Mouse (Mus musculus): ENCODE measurements around the gene Eprs. TPM values are rescaled to one million over a fixed set of nuclear protein-coding genes. Genes with fewer than 3 reads are reported as not detected.
"Not testable (repeated sequence)": the region's sequence is repeated elsewhere in the genome, so short reads cannot be mapped to it uniquely, and the experiment has no call there.

The Eprs gene
- 35.6 and 40.4 TPM in 2 replicates for polyA plus RNA-seq (2012; ENCODE audit: insufficient read depth, insufficient read length, missing spikeins)

DNA sequence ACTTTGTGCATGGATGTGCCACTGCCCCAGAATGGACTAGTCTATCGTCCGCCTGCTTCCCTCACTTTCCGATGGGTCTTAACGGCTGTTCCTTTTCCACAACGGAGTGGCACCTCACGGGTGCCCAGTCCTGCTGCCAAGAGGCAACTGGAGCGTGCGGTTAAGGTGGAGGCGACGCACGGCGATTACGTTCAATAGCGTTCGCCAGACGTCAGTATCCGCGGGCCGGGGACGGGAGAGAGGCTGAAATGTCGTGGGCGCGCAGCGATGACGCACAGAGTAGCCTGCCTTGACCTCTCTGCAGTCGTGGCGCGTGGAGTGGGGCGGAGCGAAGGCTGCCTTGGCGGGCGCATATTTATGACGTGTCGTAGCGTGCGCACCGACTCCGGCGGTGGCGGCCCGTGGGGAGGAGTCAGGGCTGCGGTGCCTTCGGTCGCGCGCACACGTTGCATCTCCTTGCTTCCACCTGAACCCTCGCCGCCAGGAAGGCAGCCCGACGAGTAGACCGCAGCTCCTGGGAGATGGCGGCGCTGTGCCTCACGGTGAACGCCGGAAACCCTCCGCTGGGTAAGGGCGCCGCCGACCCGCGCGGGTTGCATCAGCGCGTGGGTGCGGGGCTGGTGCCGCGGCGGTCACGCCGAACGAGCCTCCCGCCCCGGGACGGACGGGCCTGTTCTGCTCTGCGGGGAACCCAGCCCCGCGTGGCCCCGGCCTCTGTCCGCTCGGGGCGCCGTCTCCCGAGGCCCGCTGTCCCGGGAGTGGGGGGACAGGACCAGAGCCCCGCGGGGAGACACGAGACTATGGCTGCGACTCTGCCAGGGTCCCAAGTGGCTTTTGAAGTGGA lies at the start of gene Eprs:
Gene Eprs (plus strand): TSS at position 368 of the 844 bp plus-strand sequence.
- H3K4me1 ChIP-seq (ENCODE audit: control insufficient read depth, insufficient read depth, insufficient read length, low read length): no peaks in the 10 kb centered on the region

DNA sequence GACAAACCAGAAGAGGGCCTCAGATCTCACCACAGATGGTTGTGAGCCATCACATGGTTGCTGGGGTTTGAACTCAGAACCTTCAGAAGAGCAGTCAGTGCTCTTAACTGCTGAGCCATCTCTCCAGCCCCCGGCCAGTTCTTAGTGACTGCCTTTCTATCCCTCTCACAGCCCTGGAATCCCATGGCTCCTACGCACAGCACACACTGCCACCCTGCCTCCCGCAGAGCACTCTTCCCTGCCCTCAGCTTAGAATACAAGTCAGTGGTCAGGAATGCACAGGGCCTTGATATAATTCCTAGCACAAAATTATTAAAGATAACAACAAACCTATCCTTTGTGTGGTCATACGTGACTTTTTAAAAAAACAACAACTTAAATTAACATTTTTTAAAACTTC lies 48.3 kb upstream of the Eprs start:
- Histone ChIP-seq H3K27ac (replicated peaks; ENCODE audit: low read depth, low read length) (no peak overlapping the region), H3K4me3 (ENCODE audit: insufficient read depth, low read depth, low read length) (no peak overlapping the region)

More for the DNA sequence above, at the start of gene Eprs:
- peak within 1 kb of the TSS; percentile 88 for H3K4me3 ChIP-seq (ENCODE audit: insufficient read depth, low read depth, low read length)
- H3K27ac ChIP-seq (replicated peaks; ENCODE audit: low read depth, low read length): peak within 1 kb of the TSS; percentile 89

GRCm38 (mm10) chr1:185315846-185316568 lies 46.8 kb upstream of the Eprs start:
- no peaks in the 10 kb centered on the region for H3K4me1 ChIP-seq (ENCODE audit: control insufficient read depth, insufficient read depth, insufficient read length, low read length)
- no peak overlapping the region for H3K4me3 ChIP-seq (ENCODE audit: insufficient read depth, low read depth, low read length)
- H3K27ac ChIP-seq (replicated peaks; ENCODE audit: low read depth, low read length): no peak overlapping the region

More for the DNA sequence above, 48.3 kb upstream of the Eprs start:
- H3K4me1 ChIP-seq (ENCODE audit: control insufficient read depth, insufficient read depth, insufficient read length, low read length): no peaks in the 10 kb centered on the region

GRCm38 (mm10) chr1:185327754-185328345 lies 35.0 kb upstream of the Eprs start:
- H3K4me3 ChIP-seq (ENCODE audit: insufficient read depth, low read depth, low read length); H3K27ac ChIP-seq (replicated peaks; ENCODE audit: low read depth, low read length); H3K4me1 ChIP-seq (ENCODE audit: control insufficient read depth, insufficient read depth, insufficient read length, low read length): not testable (repeated sequence)

- Histone ChIP-seq H3K27ac (replicated peaks; ENCODE audit: low read depth, low read length) (peak within 1 kb of the TSS; percentile 87), H3K4me3 (ENCODE audit: insufficient read depth, low read depth, low read length) (peak within 1 kb of the TSS; percentile 97), H3K4me1 (ENCODE audit: control insufficient read depth, insufficient read depth, insufficient read length, low read length) (peaks cover 5% of the 10 kb centered on the region; the same call in 1 of the 2 replicates)
Observed at GRCm38 (mm10) chr1:185328721-185329610, 33.9 kb upstream of the Eprs start, which contains the start of gene Iars2. Iars2 (minus strand) TSS chr1:185329396.

DNA sequence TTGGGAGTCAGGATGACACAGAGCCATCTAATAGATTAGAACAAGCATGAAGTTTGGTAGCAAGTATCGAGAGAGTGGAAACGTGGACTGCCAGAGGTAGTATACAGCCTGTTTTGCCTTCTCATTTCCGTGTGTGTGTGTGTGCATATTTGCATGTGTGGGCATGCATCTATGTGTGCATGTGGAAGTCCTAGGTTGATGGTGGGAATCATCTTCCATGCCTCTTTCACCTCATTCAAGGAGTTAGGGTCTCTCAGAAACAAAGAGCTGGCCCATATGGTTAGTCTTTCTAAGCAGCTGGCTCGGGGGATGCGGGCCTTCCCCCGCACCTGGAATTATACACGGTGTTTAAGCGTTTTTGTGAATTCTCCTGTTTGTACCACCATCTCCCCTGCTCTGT lies 33.0 kb upstream of the Eprs start:
- Histone ChIP-seq H3K27ac (replicated peaks; ENCODE audit: low read depth, low read length) (no peak overlapping the region), H3K4me1 (ENCODE audit: control insufficient read depth, insufficient read depth, insufficient read length, low read length) (peaks cover 5% of the 10 kb centered on the region; the same call in 1 of the 2 replicates), H3K4me3 (ENCODE audit: insufficient read depth, low read depth, low read length) (no peak overlapping the region)

DNA sequence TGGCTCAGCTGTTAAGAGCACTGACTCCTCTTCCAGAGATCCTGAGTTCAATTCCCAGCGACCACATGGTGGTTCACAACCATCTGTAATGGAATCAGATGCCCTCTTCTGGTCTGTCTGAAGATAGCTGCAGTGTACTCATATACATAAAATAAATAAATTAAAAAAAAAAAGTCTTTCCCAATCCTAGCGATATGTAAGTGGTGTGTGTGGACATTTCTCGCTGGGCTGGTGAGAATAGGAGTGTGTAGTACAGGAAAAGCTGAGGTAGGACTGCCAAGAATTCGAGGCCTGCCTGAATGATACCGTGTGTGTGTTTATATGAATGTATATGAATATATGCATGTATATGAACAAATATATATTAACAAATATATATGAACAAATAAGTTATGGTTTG lies 31.5 kb upstream of the Eprs start:
- Histone ChIP-seq H3K27ac (replicated peaks; ENCODE audit: low read depth, low read length) (no peak overlapping the region), H3K4me3 (ENCODE audit: insufficient read depth, low read depth, low read length) (no peak overlapping the region), H3K4me1 (ENCODE audit: control insufficient read depth, insufficient read depth, insufficient read length, low read length) (peaks cover 5% of the 10 kb centered on the region; the same call in 1 of the 2 replicates)

- peaks cover 5% of the 10 kb centered on the region; the same call in 1 of the 2 replicates for H3K4me1 ChIP-seq (ENCODE audit: control insufficient read depth, insufficient read depth, insufficient read length, low read length)
- peak within 1 kb of the TSS; percentile 98 for H3K4me3 ChIP-seq (ENCODE audit: insufficient read depth, low read depth, low read length)
- peak within 1 kb of the TSS; percentile 95 for H3K27ac ChIP-seq (replicated peaks; ENCODE audit: low read depth, low read length)
Observed at GRCm38 (mm10) chr1:185331983-185332430, 30.8 kb upstream of the Eprs start, which contains the start of gene Bpnt1. Bpnt1 (plus strand) TSS chr1:185332149.

DNA sequence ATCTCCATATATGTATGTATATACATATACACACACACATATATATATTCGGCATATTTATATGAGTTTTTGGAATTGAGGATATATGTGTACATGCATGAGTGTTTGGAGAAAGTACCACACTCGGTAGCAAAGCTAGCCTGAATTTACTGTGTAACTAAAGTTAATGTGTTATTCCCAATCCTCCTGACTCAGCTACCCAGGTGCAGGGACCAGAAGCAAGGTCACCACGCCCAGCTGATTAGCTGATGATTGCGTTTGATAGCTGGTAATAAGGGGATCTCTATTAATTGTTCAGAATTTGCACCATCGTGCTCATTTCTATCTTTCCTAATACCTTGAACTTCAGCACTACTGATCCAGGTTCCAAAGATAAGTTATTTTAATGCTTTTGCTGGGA lies 29.2 kb upstream of the Eprs start:
- Histone ChIP-seq H3K4me1 (ENCODE audit: control insufficient read depth, insufficient read depth, insufficient read length, low read length) (peaks cover 5% of the 10 kb centered on the region; the same call in 1 of the 2 replicates), H3K27ac (replicated peaks; ENCODE audit: low read depth, low read length) (no peak overlapping the region), H3K4me3 (ENCODE audit: insufficient read depth, low read depth, low read length) (no peak overlapping the region)

DNA sequence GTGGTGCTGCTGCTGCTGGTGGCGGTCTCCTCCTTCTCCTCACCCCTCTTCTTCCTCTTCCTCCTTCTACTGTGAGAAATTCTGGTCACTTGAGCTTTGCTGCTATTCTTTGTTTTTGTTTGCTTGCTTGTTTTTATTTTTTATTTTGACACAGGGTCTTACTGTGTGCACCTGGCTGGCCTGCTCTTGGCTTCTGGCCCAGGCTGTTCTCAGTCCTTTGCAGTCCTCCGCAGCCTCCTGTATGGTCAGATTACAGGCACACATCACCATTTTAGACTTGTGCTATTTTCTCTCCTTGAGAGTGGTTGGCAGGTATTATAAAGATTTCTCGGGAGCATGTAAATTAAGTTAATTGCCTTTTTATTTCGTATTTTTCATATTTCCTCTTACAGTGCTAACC lies 28.7 kb upstream of the Eprs start:
- H3K4me3 ChIP-seq (ENCODE audit: insufficient read depth, low read depth, low read length): no peak overlapping the region
- no peak overlapping the region for H3K27ac ChIP-seq (replicated peaks; ENCODE audit: low read depth, low read length)
- peaks cover 5% of the 10 kb centered on the region; the same call in 1 of the 2 replicates for H3K4me1 ChIP-seq (ENCODE audit: control insufficient read depth, insufficient read depth, insufficient read length, low read length)

GRCm38 (mm10) chr1:185335231-185335765 lies 27.5 kb upstream of the Eprs start:
- H3K4me3 ChIP-seq (ENCODE audit: insufficient read depth, low read depth, low read length): no peak overlapping the region
- H3K4me1 ChIP-seq (ENCODE audit: control insufficient read depth, insufficient read depth, insufficient read length, low read length): peaks cover 5% of the 10 kb centered on the region; the same call in 1 of the 2 replicates
- H3K27ac ChIP-seq (replicated peaks; ENCODE audit: low read depth, low read length): no peak overlapping the region

DNA sequence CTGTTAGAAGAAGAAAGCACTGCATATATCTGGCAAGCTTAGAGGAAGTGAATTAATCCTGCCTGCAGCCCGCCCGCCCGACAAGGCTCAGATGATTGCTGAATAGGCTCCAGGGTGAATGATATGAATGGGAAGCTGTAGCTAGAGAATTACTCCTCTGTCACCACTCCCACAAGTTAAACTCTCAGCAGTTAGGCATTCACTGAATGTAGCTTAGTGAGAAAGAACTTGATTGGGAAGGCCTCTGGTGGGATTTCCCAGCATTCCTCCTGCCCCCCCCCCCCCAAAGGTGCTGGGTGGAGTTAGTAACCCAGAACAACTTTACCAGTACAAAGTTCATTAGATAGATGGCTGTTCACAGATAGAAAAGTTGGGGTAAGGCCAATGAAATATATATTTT lies 26.3 kb upstream of the Eprs start:
- Histone ChIP-seq H3K27ac (replicated peaks; ENCODE audit: low read depth, low read length) (no peak overlapping the region), H3K4me3 (ENCODE audit: insufficient read depth, low read depth, low read length) (no peak overlapping the region)

GRCm38 (mm10) chr1:185342441-185342840 lies 20.4 kb upstream of the Eprs start:
- Histone ChIP-seq H3K4me1 (ENCODE audit: control insufficient read depth, insufficient read depth, insufficient read length, low read length) (no peaks in the 10 kb centered on the region), H3K4me3 (ENCODE audit: insufficient read depth, low read depth, low read length) (no peak overlapping the region), H3K27ac (replicated peaks; ENCODE audit: low read depth, low read length) (no peak overlapping the region)

More for the DNA sequence above, 26.3 kb upstream of the Eprs start:
- peaks cover 5% of the 10 kb centered on the region; the same call in 1 of the 2 replicates for H3K4me1 ChIP-seq (ENCODE audit: control insufficient read depth, insufficient read depth, insufficient read length, low read length)

DNA sequence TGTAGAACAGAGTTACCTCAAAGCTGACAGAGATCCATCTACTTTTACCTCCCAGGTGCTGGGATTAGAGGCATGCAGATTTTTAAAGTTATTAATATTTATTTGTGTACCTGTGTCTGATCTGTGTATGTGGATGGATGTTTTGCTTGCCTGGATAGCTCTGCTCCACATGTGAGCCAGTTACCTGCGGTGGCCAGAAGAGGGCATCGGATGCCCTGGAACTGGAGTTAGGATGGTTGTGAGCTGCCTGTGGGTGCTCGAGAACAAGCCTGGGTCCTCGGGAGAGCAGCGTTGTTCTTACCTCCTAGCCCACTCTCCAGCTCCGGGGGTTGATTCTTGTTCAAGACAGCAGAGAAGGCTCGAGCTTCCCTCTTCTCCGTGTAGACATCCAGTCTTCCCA lies 19.4 kb upstream of the Eprs start:
- Histone ChIP-seq H3K4me1 (ENCODE audit: control insufficient read depth, insufficient read depth, insufficient read length, low read length) (no peaks in the 10 kb centered on the region), H3K27ac (replicated peaks; ENCODE audit: low read depth, low read length) (no peak overlapping the region), H3K4me3 (ENCODE audit: insufficient read depth, low read depth, low read length) (no peak overlapping the region)
